Comparison of ENCODE assay signal across 8 mouse cellular contexts in genomic region chr5:113014808-113015235, GRCm38 (mm10). TPM values are rescaled to one million over a fixed set of nuclear protein-coding genes. Genes with fewer than 3 reads are reported as not detected.
DNase-seq lines count a peak whose midpoint lies in the region; ATAC-seq and TF ChIP-seq lines count a peak whose summit lies in the region.

No protein-coding gene starts in this region.

- H3K4me2 ChIP-seq in heart, embryonic 13.5 days, result peak overlapping the region; percentile 84
- H3K4me2 ChIP-seq in kidney, postnatal 0 days (ENCODE audit: low read length), result peak overlapping the region; percentile 81

- H3K4me1 ChIP-seq in thymus, adult 2 months (replicated peaks; ENCODE audit: control insufficient read depth, insufficient read depth, low read length), result no peaks in the 10 kb centered on the region
- H3K4me1 ChIP-seq in heart, embryonic 13.5 days, result peaks cover 47% of the 10 kb centered on the region
- H3K4me1 ChIP-seq in kidney, postnatal 0 days (replicated peaks; ENCODE audit: insufficient read depth, low read length), result peaks cover 8% of the 10 kb centered on the region

- no peak overlapping the region for H3K27ac ChIP-seq in thymus, adult 2 months (ENCODE audit: control insufficient read depth, insufficient read depth, low read length)
- H3K27ac ChIP-seq in heart, embryonic 13.5 days (replicated peaks), result peak overlapping the region; percentile 66
- H3K27ac ChIP-seq in kidney, postnatal 0 days, result peak overlapping the region; percentile 70; the same call in 1 of the 2 replicates

- peaks cover 3% of the 10 kb centered on the region; the same call in 1 of the 2 replicates for H3K27me3 ChIP-seq in thymus, adult 2 months (ENCODE audit: control insufficient read depth, insufficient read depth, low read length)
- H3K27me3 ChIP-seq in heart, embryonic 13.5 days (replicated peaks), result no peaks in the 10 kb centered on the region
- H3K27me3 ChIP-seq in kidney, postnatal 0 days (ENCODE audit: insufficient read depth, low read length), result no peaks in the 10 kb centered on the region

- no peaks in the 10 kb centered on the region for H3K9me3 ChIP-seq in heart, embryonic 13.5 days
- H3K9me3 ChIP-seq in kidney, postnatal 0 days (replicated peaks; ENCODE audit: low read length), result no peaks in the 10 kb centered on the region

- WGBS in thymus, adult 2 months, result 5% methylated on average over 14 of the region's 14 CpGs
- WGBS in heart, embryonic 13.5 days, result 2% methylated on average over 14 of the region's 14 CpGs
- WGBS in kidney, postnatal 0 days, result 3% methylated on average over 14 of the region's 14 CpGs

- H3K36me3 ChIP-seq in thymus, adult 2 months (ENCODE audit: control insufficient read depth, insufficient read depth, low read length), result no peaks in the 10 kb centered on the region
- H3K36me3 ChIP-seq in heart, embryonic 13.5 days, result no peaks in the 10 kb centered on the region
- no peaks in the 10 kb centered on the region for H3K36me3 ChIP-seq in kidney, postnatal 0 days (ENCODE audit: insufficient read depth, low read length)

- no peak for TF ChIP-seq POLR2A in thymus, adult 2 months (IDR thresholded peaks at IDR 0.05; ENCODE audit: control insufficient read depth, extremely low read depth, insufficient read depth, low read length, poor library complexity)

- ATAC-seq in heart, embryonic 13.5 days (ENCODE audit: extremely low read depth, insufficient number of reproducible peaks, low FRiP score, low TSS enrichment), result 0 out of 2 replicates have a peak, but pooled peaks have one; percentile 6
- ATAC-seq in kidney, postnatal 0 days (replicated peaks; ENCODE audit: low FRiP score, low read depth), result peak; percentile 50

- peak overlapping the region; percentile 87 for H3K9ac ChIP-seq in heart, embryonic 13.5 days
- peak overlapping the region; percentile 68 for H3K9ac ChIP-seq in kidney, postnatal 0 days (ENCODE audit: low read depth, low read length)

- no peak for TF ChIP-seq CTCF in thymus, adult 2 months (IDR thresholded peaks at IDR 0.05; ENCODE audit: borderline replicate concordance, control insufficient read depth, extremely low read depth, insufficient read depth, low read length, poor library complexity)
- no peak; the same call in 1 of the 2 replicates for TF ChIP-seq CTCF in kidney, postnatal 0 days (IDR thresholded peaks at IDR 0.05; ENCODE audit: low read depth)

- peak overlapping the region; percentile 38 for H3K4me3 ChIP-seq in thymus, adult 2 months (ENCODE audit: control insufficient read depth, insufficient read depth, low read length)
- peak overlapping the region; percentile 71 for H3K4me3 ChIP-seq in heart, embryonic 13.5 days
- H3K4me3 ChIP-seq in kidney, postnatal 0 days (replicated peaks; ENCODE audit: low read depth, low read length), result peak overlapping the region; percentile 65

- no peak for DNase-seq in thymus, adult 2 months
- DNase-seq in thymus, postnatal 14 days, result no peak
- DNase-seq in embryo, embryonic 10.5 days (ENCODE audit: low spot score), result peak; percentile 46
- DNase-seq in kidney, postnatal 0 days (ENCODE audit: low spot score), result peak; percentile 55
- peak; percentile 79 for DNase-seq in lung, postnatal 14 days
- DNase-seq in skeletal muscle tissue, adult 2 months (ENCODE audit: low read depth, low spot score), result peak; percentile 57
- no peak for DNase-seq in spleen, postnatal 4 days (ENCODE audit: low spot score in 2 of 2)

RNA-seq across cellular contexts. Expression of gene Grk3, which starts 0.8 kb away (rescaled TPM):
- polyA plus RNA-seq in thymus, adult 2 months (2012; rRNA removed), result 9.2 and 10.0 TPM in 2 replicates
- 12.3 TPM in 2 replicates for polyA plus RNA-seq in heart, embryonic 13.5 days (2015; fragmentation: Nextera tagmentation; extraction: Ambion mirVana)
- polyA plus RNA-seq in kidney, postnatal 0 days (2015; fragmentation: Nextera tagmentation; extraction: Ambion mirVana), result 4.4 and 5.4 TPM in 2 replicates

RNA-seq across cellular contexts. Expression of gene Crybb2, which starts 55.1 kb away (rescaled TPM):
- polyA plus RNA-seq in thymus, adult 2 months (2012; rRNA removed), result 0.20 TPM in 1 of 2 replicates, not detected in the other
- polyA plus RNA-seq in heart, embryonic 13.5 days (2015; fragmentation: Nextera tagmentation; extraction: Ambion mirVana), result not detected in 2 replicates
- not detected in 2 replicates for polyA plus RNA-seq in kidney, postnatal 0 days (2015; fragmentation: Nextera tagmentation; extraction: Ambion mirVana)

Comparison
In these comparisons a context has a peak if more than half of its experiments do, and no peak if none do; other contexts are left out.
1. DNase-seq: peak in embryo, embryonic 10.5 days (single experiment), kidney, postnatal 0 days (single experiment), lung, postnatal 14 days (single experiment) and skeletal muscle tissue, adult 2 months (single experiment); none in thymus, adult 2 months (single experiment), thymus, postnatal 14 days (single experiment) and spleen, postnatal 4 days (0 of 2).
2. Peak in every context shown above with its lines, with median percentiles within 50 percentile points of each other: H3K4me3 ChIP-seq.